Mouse (Mus musculus) ES-Bruce4 (cell line): ENCODE results near the gene Qser1. TPM values are rescaled to one million over a fixed set of nuclear protein-coding genes. Genes with fewer than 3 reads are reported as not detected.
A peak's percentile ranks its signal among the peaks of the same experiment; 100 is the strongest.

Experiments used
- H3K27ac ChIP-seq: 2 replicates; pipeline ENCODE4 v1.5.1; 2012; ENCODE audit warnings: low read length, inconsistent platforms; ENCODE audit not compliant: insufficient read depth
- H3K27me3 ChIP-seq: 2 replicates; pipeline ENCODE4 v1.6.1; 2012; ENCODE audit warnings: mild to moderate bottlenecking, low read length, inconsistent platforms; ENCODE audit not compliant: control insufficient read depth, poor library complexity, insufficient read depth, severe bottlenecking
- H3K36me3 ChIP-seq: 2 replicates; pipeline ENCODE4 v1.6.1; 2012; ENCODE audit warnings: inconsistent platforms, mild to moderate bottlenecking, low read length, moderate library complexity; ENCODE audit not compliant: control insufficient read depth, poor library complexity, insufficient read depth, severe bottlenecking
- H3K4me1 ChIP-seq: one replicate; pipeline ENCODE4 v1.8.1; 2011; ENCODE audit warnings: low read length; ENCODE audit not compliant: control insufficient read depth, insufficient read depth
- H3K4me3 ChIP-seq: 2 replicates; pipeline ENCODE4 v1.5.1; 2011; ENCODE audit warnings: low read depth, mild to moderate bottlenecking, low read length
- H3K9ac ChIP-seq: 2 replicates; pipeline ENCODE4 v1.6.1; 2012; ENCODE audit warnings: low read depth, mild to moderate bottlenecking, inconsistent platforms; ENCODE audit not compliant: poor library complexity, severe bottlenecking
- H3K9me3 ChIP-seq: replicated peaks from 2 replicates; pipeline ENCODE4 v1.6.1; 2012; ENCODE audit warnings: mild to moderate bottlenecking, low read length, inconsistent platforms; ENCODE audit not compliant: control insufficient read depth, poor library complexity, insufficient read depth, severe bottlenecking
- CTCF ChIP-seq: IDR thresholded peaks from one replicate; pipeline ENCODE4 v1.8.1; 2011; ENCODE audit warnings: low read depth, low read length
- EP300 ChIP-seq: IDR thresholded peaks from 2 replicates; pipeline ENCODE4 v1.6.1; 2011; ENCODE audit warnings: low read depth, low read length; ENCODE audit not compliant: insufficient read depth
- POLR2A ChIP-seq: IDR thresholded peaks from one replicate; pipeline ENCODE4 v1.8.1; 2011; ENCODE audit warnings: low read length; ENCODE audit not compliant: insufficient read depth
- polyA plus RNA-seq: library from polyadenylated mRNA; stranded (reverse); fragments of >200 nt; gene quantifications from 2 replicates; pipeline ENCODE4 v1.2.4, GENCODE M21; 2011; ENCODE audit warnings: low read depth; ENCODE audit not compliant: missing spikeins, insufficient read depth, insufficient read length

The Qser1 gene
- polyA plus RNA-seq, 1 experiment: 47.6 TPM

DNA sequence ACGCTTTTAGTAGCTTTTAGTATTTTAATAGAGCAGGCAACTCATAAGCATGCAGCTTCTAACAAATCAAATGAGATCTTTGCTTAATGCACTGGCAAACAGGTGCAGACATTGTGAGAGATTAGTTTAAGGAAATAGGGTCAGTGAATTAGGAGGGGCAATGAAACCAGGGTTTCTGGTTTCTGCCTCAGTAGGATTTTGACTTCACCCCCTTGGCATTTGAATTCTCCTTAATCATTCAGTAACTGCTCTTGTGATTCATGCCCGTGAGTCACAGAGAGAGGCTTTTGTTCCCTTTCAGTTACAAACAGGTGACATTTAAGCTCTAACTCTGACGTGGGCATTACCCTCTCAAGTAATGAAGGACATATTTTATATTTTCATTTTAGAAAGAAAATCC, 39.2 kb upstream of the Qser1 start:
- Histone ChIP-seq H3K27me3 (no peaks in the 10 kb centered on the region), H3K9ac (peak overlapping the region; percentile 50; the same call in 1 of the 2 replicates), H3K9me3 (no peaks in the 10 kb centered on the region), H3K4me1 (peaks cover 3% of the 10 kb centered on the region), H3K36me3 (no peaks in the 10 kb centered on the region), H3K27ac (peak overlapping the region; percentile 88), H3K4me3 (no peak overlapping the region)
- TF ChIP-seq POLR2A (no peak), CTCF (no peak), EP300 (no peak)

DNA sequence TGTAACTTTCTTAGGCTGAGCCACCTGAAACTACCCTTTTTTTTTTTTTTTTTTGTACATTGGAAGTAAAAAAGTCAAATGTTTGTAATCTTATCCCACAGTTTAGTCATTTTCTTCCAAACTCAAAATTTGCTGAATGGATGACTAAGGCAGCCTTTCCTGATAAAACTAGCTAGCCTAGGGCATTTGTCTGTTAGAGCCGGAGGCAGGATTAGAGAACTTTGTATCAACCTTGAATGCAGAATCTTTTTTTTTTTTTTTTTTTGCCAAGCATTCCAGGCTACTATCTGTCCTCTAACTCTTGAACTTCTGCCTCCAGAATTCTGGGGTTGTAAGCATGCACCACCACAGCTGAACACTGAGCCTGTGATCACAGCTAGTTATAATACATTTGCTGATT, 38.3 kb upstream of the Qser1 start:
- Histone ChIP-seq H3K9ac (no peak overlapping the region), H3K36me3 (no peaks in the 10 kb centered on the region), H3K9me3 (no peaks in the 10 kb centered on the region), H3K4me1 (peaks cover 3% of the 10 kb centered on the region), H3K27me3 (no peaks in the 10 kb centered on the region), H3K4me3 (no peak overlapping the region), H3K27ac (no peak overlapping the region; the same call in 1 of the 2 replicates)
- TF ChIP-seq EP300: no peak
- no peak for TF ChIP-seq CTCF
- no peak for TF ChIP-seq POLR2A

DNA sequence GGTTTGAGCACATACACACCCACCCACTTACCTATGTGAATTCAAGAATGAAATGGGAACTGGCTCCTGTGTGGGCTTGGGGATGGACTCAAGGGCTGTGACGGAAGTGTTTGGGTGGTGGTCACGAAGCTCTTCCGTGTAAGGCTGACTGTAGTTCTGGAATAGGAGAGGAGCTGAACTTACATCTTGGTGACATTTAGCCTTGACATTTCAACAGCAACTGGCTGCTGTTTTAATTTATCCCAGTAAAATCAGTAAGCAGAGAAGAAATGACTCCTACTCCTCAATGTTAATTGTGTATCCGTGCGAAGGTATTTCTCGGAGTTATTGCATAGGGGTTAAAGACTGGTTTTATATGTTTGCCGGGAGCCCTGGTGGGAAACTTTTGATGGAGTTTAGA, 36.0 kb upstream of the Qser1 start:
- peaks cover 3% of the 10 kb centered on the region for H3K4me1 ChIP-seq
- no peaks in the 10 kb centered on the region; the same call in 1 of the 2 replicates for H3K36me3 ChIP-seq
- H3K27me3 ChIP-seq: no peaks in the 10 kb centered on the region
- H3K9ac ChIP-seq: no peak overlapping the region
- TF ChIP-seq POLR2A: no peak
- TF ChIP-seq EP300: no peak
- no peak for TF ChIP-seq CTCF
- H3K4me3 ChIP-seq: no peak overlapping the region
- H3K27ac ChIP-seq: peak overlapping the region; percentile 55
- no peaks in the 10 kb centered on the region for H3K9me3 ChIP-seq

DNA sequence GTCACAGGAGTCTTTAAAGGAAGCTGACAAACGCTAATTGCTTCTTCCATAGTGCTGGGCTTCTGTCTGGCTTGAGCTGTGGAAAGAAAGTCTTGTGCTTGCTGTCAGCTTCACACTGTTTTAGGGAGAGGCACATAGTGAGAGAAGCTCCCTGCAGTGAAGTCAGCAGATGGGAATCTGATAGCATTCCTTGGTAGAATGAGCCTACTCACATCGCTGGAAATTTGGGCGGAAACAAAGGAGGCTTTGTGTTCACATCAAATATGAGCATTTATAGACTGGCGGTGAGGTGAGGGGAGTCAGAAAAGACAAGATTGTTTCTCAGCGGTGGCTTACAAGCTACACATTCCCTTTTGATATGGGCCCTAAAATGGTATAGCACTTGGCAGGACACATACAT, 35.1 kb upstream of the Qser1 start:
- H3K9ac ChIP-seq: no peak overlapping the region
- peaks cover 3% of the 10 kb centered on the region for H3K4me1 ChIP-seq
- no peaks in the 10 kb centered on the region for H3K27me3 ChIP-seq
- H3K4me3 ChIP-seq: no peak overlapping the region
- H3K27ac ChIP-seq: peak overlapping the region; percentile 73
- H3K36me3 ChIP-seq: peaks cover 2% of the 10 kb centered on the region; the same call in 1 of the 2 replicates
- TF ChIP-seq EP300 (no peak), POLR2A (no peak), CTCF (no peak)
- H3K9me3 ChIP-seq: no peaks in the 10 kb centered on the region

DNA sequence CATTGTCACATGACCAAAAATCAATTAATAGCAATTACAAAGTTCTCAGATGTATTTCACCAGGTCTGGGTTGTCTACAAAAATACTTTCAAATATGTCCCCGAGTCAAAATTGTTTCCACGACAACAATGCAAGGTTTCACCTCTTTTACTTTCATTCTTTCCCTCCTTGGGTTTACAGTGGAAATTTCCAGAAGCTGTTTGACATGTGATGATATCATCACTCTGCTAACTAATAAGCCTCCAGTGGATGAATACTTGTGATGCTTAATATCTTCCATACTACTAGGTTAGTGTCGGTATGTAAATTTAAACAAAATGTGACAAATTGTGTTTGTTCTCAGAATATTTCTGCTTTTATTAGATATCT, 33.4 kb upstream of the Qser1 start:
- Histone ChIP-seq H3K4me3 (no peak overlapping the region), H3K9ac (no peak overlapping the region), H3K9me3 (no peaks in the 10 kb centered on the region), H3K36me3 (peaks cover 15% of the 10 kb centered on the region), H3K27ac (no peak overlapping the region), H3K4me1 (peaks cover 4% of the 10 kb centered on the region), H3K27me3 (no peaks in the 10 kb centered on the region)
- TF ChIP-seq POLR2A (no peak), CTCF (no peak), EP300 (no peak)

DNA sequence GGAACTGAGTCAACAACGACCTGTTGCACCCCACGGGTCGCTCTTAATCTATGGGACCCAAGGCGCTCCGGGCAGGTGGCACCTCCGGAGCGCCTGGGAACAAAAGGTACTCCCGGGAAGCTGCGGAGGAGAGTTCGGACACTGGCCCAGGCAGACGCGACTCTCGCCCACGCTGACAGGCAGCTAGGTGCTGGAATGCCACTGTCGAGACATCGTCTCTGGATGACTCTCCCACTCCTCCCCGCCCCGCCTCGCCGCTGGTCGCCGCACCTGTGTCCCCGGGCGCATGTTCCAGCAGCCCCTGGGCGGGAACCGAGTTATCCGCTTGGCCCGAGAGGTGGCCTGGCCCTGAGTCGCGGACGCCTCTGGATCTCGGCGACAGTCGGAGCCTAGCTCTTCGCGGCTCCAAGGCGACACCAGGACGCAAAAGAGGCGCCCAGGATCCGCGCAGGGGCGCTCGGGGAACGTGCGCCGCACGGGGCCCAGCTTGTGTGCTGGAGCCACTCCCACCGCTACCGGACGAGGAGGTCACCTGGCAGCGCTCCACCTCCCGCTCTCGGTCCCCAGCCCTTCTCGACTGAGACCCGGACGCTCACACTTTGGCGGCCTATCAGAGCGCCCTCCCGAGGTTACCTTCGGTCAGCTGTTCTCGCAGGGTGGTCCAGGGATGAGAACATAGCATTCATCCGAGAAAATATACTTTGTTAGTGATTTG, 32.9 kb upstream of the Qser1 start, which contains the start of gene Prrg4:
Prrg4 (minus strand) TSS at position 601 of the 715 bp plus-strand sequence.
- H3K4me1 ChIP-seq: peaks cover 2% of the 10 kb centered on the region
- peaks cover 18% of the 10 kb centered on the region for H3K36me3 ChIP-seq
- no peaks in the 10 kb centered on the region for H3K27me3 ChIP-seq
- TF ChIP-seq CTCF: peak; percentile 56
- no peak for TF ChIP-seq EP300
- no peaks in the 10 kb centered on the region for H3K9me3 ChIP-seq
- H3K9ac ChIP-seq: peak within 1 kb of the TSS; percentile 69
- H3K27ac ChIP-seq: peak within 1 kb of the TSS; percentile 67
- H3K4me3 ChIP-seq: peak within 1 kb of the TSS; percentile 89
